Mouse (Mus musculus) adrenal gland (tissue): ENCODE results near the gene Figla.

ENCODE experiments used
- intact Hi-C: fragments of 180-260 bp; cut with DNase I; formaldehyde crosslinking; loops from one replicate; pipeline ENCODE4 v1.15.1; 2025

Gene Figla

GRCm38 (mm10) chr6:86069009-86069408, 53.0 kb downstream of the Figla start:
- intact Hi-C loops = no loop called here

- intact Hi-C loops = no loop called here
Observed at GRCm38 (mm10) chr6:86069856-86070255, 53.9 kb downstream of the Figla start.

- intact Hi-C loops = no loop called here
Observed at GRCm38 (mm10) chr6:86070277-86070676, 54.3 kb downstream of the Figla start.
